Mouse (Mus musculus): ENCODE data around the gene Zglp1. TPM values are rescaled to one million over a fixed set of nuclear protein-coding genes. Genes with fewer than 3 reads are reported as not detected.

Zglp1 gene
- polyA plus RNA-seq, 1 experiment from 2014 or later: 0.51 TPM

GRCm38 (mm10) chr9:21104814-21105213 is 37.9 kb upstream of the Zglp1 start:
- Histone ChIP-seq H3K36me3 (replicated peaks; ENCODE audit: insufficient read depth, low read length) (peaks cover 16% of the 10 kb centered on the region; the same call in 1 of the 2 replicates), H3K4me1 (ENCODE audit: insufficient read depth) (peaks cover 8% of the 10 kb centered on the region; the same call in 1 of the 2 replicates), H3K4me2 (ENCODE audit: low read depth, low read length) (no peak overlapping the region), H3K9me3 (ENCODE audit: low read length) (no peaks in the 10 kb centered on the region), H3K4me3 (ENCODE audit: low read depth, low read length) (no peak overlapping the region), H3K9ac (replicated peaks) (no peak overlapping the region), H3K27me3 (ENCODE audit: insufficient read depth, low read length) (no peaks in the 10 kb centered on the region), H3K27ac (ENCODE audit: low read depth) (no peak overlapping the region)
- ATAC-seq (no peak), DNase-seq (no peak)
- TF ChIP-seq EP300 (IDR thresholded peaks at IDR 0.05; ENCODE audit: low read depth): no peak
- TF ChIP-seq CTCF (IDR thresholded peaks at IDR 0.05; ENCODE audit: low read depth): no peak
- 88% methylated on average over 6 of the region's 6 CpGs for WGBS (ENCODE audit: insufficient replicate concordance)

GRCm38 (mm10) chr9:21102076-21102475 is 35.2 kb upstream of the Zglp1 start:
- no peak overlapping the region for H3K9ac ChIP-seq (replicated peaks)
- ATAC-seq (no peak), DNase-seq (no peak)
- no peak overlapping the region for H3K27ac ChIP-seq (ENCODE audit: low read depth)
- 78% methylated on average over 2 of the region's 2 CpGs for WGBS (ENCODE audit: insufficient replicate concordance)
- H3K27me3 ChIP-seq (ENCODE audit: insufficient read depth, low read length): no peaks in the 10 kb centered on the region
- H3K36me3 ChIP-seq (replicated peaks; ENCODE audit: insufficient read depth, low read length): 0 out of 2 replicates have a peak, but pooled peaks cover 5% of the 10 kb centered on the region
- H3K4me1 ChIP-seq (ENCODE audit: insufficient read depth): peaks cover 8% of the 10 kb centered on the region; the same call in 1 of the 2 replicates
- no peak overlapping the region for H3K4me2 ChIP-seq (ENCODE audit: low read depth, low read length)
- TF ChIP-seq CTCF (IDR thresholded peaks at IDR 0.05; ENCODE audit: low read depth) (no peak), EP300 (IDR thresholded peaks at IDR 0.05; ENCODE audit: low read depth) (no peak)
- H3K9me3 ChIP-seq (ENCODE audit: low read length): no peaks in the 10 kb centered on the region
- no peak overlapping the region for H3K4me3 ChIP-seq (ENCODE audit: low read depth, low read length)

GRCm38 (mm10) chr9:21100447-21101161 is 33.7 kb upstream of the Zglp1 start:
- Histone ChIP-seq H3K36me3 (replicated peaks; ENCODE audit: insufficient read depth, low read length) (0 out of 2 replicates have a peak, but pooled peaks cover 5% of the 10 kb centered on the region), H3K4me2 (ENCODE audit: low read depth, low read length) (peak overlapping the region; percentile 39; the same call in 1 of the 2 replicates), H3K27me3 (ENCODE audit: insufficient read depth, low read length) (no peaks in the 10 kb centered on the region), H3K9me3 (ENCODE audit: low read length) (no peaks in the 10 kb centered on the region), H3K27ac (ENCODE audit: low read depth) (no peak overlapping the region), H3K9ac (replicated peaks) (peak overlapping the region; percentile 32; the same call in 1 of the 2 replicates), H3K4me1 (ENCODE audit: insufficient read depth) (peaks cover 8% of the 10 kb centered on the region; the same call in 1 of the 2 replicates), H3K4me3 (ENCODE audit: low read depth, low read length) (no peak overlapping the region)
- DNase-seq (no peak), ATAC-seq (no peak)
- WGBS (ENCODE audit: insufficient replicate concordance): 23% methylated on average over 15 of the region's 15 CpGs
- no peak for TF ChIP-seq EP300 (IDR thresholded peaks at IDR 0.05; ENCODE audit: low read depth)
- TF ChIP-seq CTCF (IDR thresholded peaks at IDR 0.05; ENCODE audit: low read depth): no peak

DNA sequence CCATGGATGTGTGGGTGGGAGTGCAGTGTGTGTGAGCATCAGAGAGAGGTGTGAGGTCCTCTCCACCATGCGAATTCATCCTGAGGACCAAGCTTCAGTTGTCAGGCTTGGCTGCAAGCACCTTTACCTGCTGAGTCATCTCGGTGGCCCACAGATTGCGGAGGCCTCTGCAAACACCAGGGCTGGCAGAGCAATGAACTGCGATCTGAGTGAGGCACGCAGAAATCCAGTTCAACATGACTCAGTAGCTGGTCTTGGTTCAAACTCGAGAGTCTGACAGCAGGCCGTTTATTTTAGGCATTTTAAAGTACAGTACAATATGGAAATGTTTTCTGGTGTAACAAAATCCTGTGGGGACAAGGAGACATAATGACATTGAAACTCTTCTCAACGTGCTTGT is 30.9 kb upstream of the Zglp1 start:
- Histone ChIP-seq H3K4me2 (ENCODE audit: low read depth, low read length) (no peak overlapping the region), H3K9me3 (ENCODE audit: low read length) (no peaks in the 10 kb centered on the region), H3K4me1 (ENCODE audit: insufficient read depth) (peaks cover 6% of the 10 kb centered on the region; the same call in 1 of the 2 replicates), H3K4me3 (ENCODE audit: low read depth, low read length) (no peak overlapping the region), H3K36me3 (replicated peaks; ENCODE audit: insufficient read depth, low read length) (no peaks in the 10 kb centered on the region), H3K27ac (ENCODE audit: low read depth) (no peak overlapping the region), H3K27me3 (ENCODE audit: insufficient read depth, low read length) (no peaks in the 10 kb centered on the region), H3K9ac (replicated peaks) (no peak overlapping the region)
- WGBS (ENCODE audit: insufficient replicate concordance): 55% methylated on average over 8 of the region's 8 CpGs
- ATAC-seq (peak; percentile 66; the same call in 1 of the 2 replicates), DNase-seq (no peak)
- TF ChIP-seq CTCF (IDR thresholded peaks at IDR 0.05; ENCODE audit: low read depth) (no peak), EP300 (IDR thresholded peaks at IDR 0.05; ENCODE audit: low read depth) (no peak)

DNA sequence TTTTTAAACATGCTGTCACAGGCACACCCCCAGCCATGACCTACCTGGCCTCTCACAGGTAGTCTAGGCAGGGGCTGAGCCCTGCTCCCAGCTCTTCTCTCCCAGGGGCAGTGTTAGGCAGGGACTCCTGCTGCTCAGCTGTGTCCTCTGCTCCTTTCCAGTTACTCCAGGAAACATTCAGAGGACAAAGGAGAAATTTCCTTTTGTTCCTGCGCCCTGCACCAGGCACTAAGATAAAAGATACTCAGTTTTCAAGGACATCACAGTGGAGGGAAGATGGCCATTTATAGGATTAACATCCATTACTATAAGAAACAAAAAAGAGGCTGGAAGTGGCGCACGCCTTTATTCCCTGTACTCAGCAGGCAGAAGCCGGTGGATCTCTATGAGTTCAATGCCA is 29.1 kb upstream of the Zglp1 start:
- no peak for ATAC-seq
- 86% methylated on average over 4 of the region's 4 CpGs for WGBS (ENCODE audit: insufficient replicate concordance)
- no peak for DNase-seq

GRCm38 (mm10) chr9:21093423-21093822 is 26.5 kb upstream of the Zglp1 start:
- Histone ChIP-seq H3K36me3 (replicated peaks; ENCODE audit: insufficient read depth, low read length) (peaks cover 20% of the 10 kb centered on the region), H3K4me2 (ENCODE audit: low read depth, low read length) (no peak overlapping the region), H3K9me3 (ENCODE audit: low read length) (no peaks in the 10 kb centered on the region), H3K27me3 (ENCODE audit: insufficient read depth, low read length) (no peaks in the 10 kb centered on the region), H3K9ac (replicated peaks) (no peak overlapping the region), H3K4me3 (ENCODE audit: low read depth, low read length) (no peak overlapping the region), H3K27ac (ENCODE audit: low read depth) (no peak overlapping the region), H3K4me1 (ENCODE audit: insufficient read depth) (peaks cover 16% of the 10 kb centered on the region)
- ATAC-seq (no peak), DNase-seq (no peak)
- 90% methylated on average over 9 of the region's 9 CpGs for WGBS (ENCODE audit: insufficient replicate concordance)
- TF ChIP-seq EP300 (IDR thresholded peaks at IDR 0.05; ENCODE audit: low read depth): no peak
- no peak for TF ChIP-seq CTCF (IDR thresholded peaks at IDR 0.05; ENCODE audit: low read depth)

More for the DNA sequence above, 29.1 kb upstream of the Zglp1 start:
- Histone ChIP-seq H3K4me3 (ENCODE audit: low read depth, low read length) (no peak overlapping the region), H3K27me3 (ENCODE audit: insufficient read depth, low read length) (no peaks in the 10 kb centered on the region), H3K4me1 (ENCODE audit: insufficient read depth) (peaks cover 14% of the 10 kb centered on the region), H3K9ac (replicated peaks) (no peak overlapping the region), H3K27ac (ENCODE audit: low read depth) (no peak overlapping the region), H3K4me2 (ENCODE audit: low read depth, low read length) (no peak overlapping the region), H3K9me3 (ENCODE audit: low read length) (no peaks in the 10 kb centered on the region), H3K36me3 (replicated peaks; ENCODE audit: insufficient read depth, low read length) (no peaks in the 10 kb centered on the region)
- TF ChIP-seq CTCF (IDR thresholded peaks at IDR 0.05; ENCODE audit: low read depth) (no peak), EP300 (IDR thresholded peaks at IDR 0.05; ENCODE audit: low read depth) (no peak)

Data from liver, postnatal 0 days (tissue).